Mouse (Mus musculus) MEL (cell line): ENCODE results near the gene Cdhr4. TPM values are rescaled to one million over a fixed set of nuclear protein-coding genes. Genes with fewer than 3 reads are reported as not detected.

Experiments
- DNase-seq: peaks from one replicate; pipeline ENCODE4 v3.0.0; 2011; ENCODE audit warnings: low read depth, low spot score
- H3K27ac ChIP-seq: 2 replicates; pipeline ENCODE4 v1.5.1; 2012; ENCODE audit warnings: low read depth, mild to moderate bottlenecking, control low read depth, low read length, moderate library complexity; ENCODE audit not compliant: control insufficient read depth
- H3K27me3 ChIP-seq, 2 experiments: fragments of 150-350 bp in 1 of 2; sonication (generic) in 1 of 2; 2 replicates each; pipeline ENCODE4 v1.6.1; 2012; ENCODE audit warnings: low read length in 2 of 2, mild to moderate bottlenecking in 2 of 2, improper control_type of control experiment in 1 of 2, moderate library complexity in 1 of 2; ENCODE audit not compliant: insufficient read depth in 2 of 2, control insufficient read depth in 1 of 2
- H3K36me3 ChIP-seq, 2 experiments: 2 replicates each; pipeline ENCODE4 v1.6.1; 2012 to 2014; ENCODE audit warnings: low read length in 2 of 2, improper control_type of control experiment in 1 of 2, inconsistent platforms in 1 of 2, mild to moderate bottlenecking in 1 of 2; ENCODE audit not compliant: insufficient read depth in 2 of 2, control insufficient read depth in 1 of 2
- H3K4me1 ChIP-seq, 2 experiments: fragments of 150-350 bp in 1 of 2; sonication (generic) in 1 of 2; 2 replicates each; pipeline ENCODE4 v1.6.1; 2012; ENCODE audit warnings: low read length in 2 of 2, improper control_type of control experiment in 1 of 2, mild to moderate bottlenecking in 1 of 2; ENCODE audit not compliant: insufficient read depth in 2 of 2, control insufficient read depth in 1 of 2
- H3K4me3 ChIP-seq, 2 experiments: fragments of 150-350 bp in 1 of 2; sonication (generic) in 1 of 2; 2 replicates each; pipeline ENCODE4 v1.5.1; 2012; ENCODE audit warnings: low read depth in 2 of 2, low read length in 2 of 2, mild to moderate bottlenecking in 2 of 2, moderate library complexity in 2 of 2, control low read depth in 1 of 2, improper control_type of control experiment in 1 of 2; ENCODE audit not compliant: control insufficient read depth in 1 of 2, insufficient read depth in 1 of 2
- H3K79me2 ChIP-seq: 2 replicates; pipeline ENCODE4 v1.6.1; 2012; ENCODE audit warnings: mild to moderate bottlenecking, low read length, moderate library complexity; ENCODE audit not compliant: control insufficient read depth, poor library complexity, insufficient read depth
- H3K9ac ChIP-seq: 2 replicates; pipeline ENCODE4 v1.6.1; 2012; ENCODE audit warnings: low read depth, mild to moderate bottlenecking, control low read depth, low read length, moderate library complexity; ENCODE audit not compliant: control insufficient read depth, poor library complexity, severe bottlenecking
- H3K9me3 ChIP-seq: fragments of 150-350 bp; sonication (generic); replicated peaks from 2 replicates; pipeline ENCODE4 v1.6.1; 2012; ENCODE audit warnings: mild to moderate bottlenecking, low read length, improper control_type of control experiment, moderate library complexity; ENCODE audit not compliant: insufficient read depth
- BHLHE40 ChIP-seq: IDR thresholded peaks from 2 replicates; pipeline ENCODE4 v1.6.1; 2012; ENCODE audit warnings: low read depth, mild to moderate bottlenecking, inconsistent platforms, low read length, improper control_type of control experiment, borderline replicate concordance
- CHD1 ChIP-seq: IDR thresholded peaks from 2 replicates; pipeline ENCODE4 v1.6.1; 2012; ENCODE audit warnings: low read depth, mild to moderate bottlenecking, inconsistent platforms, low read length, improper control_type of control experiment
- CHD2 ChIP-seq: IDR thresholded peaks from 2 replicates; pipeline ENCODE4 v1.6.1; 2011; ENCODE audit warnings: low read length, improper control_type of control experiment
- CTCF ChIP-seq, 3 experiments: IDR thresholded peaks in 2 of 3; conservative IDR thresholded peaks in 1 of 3; 2 replicates each; pipeline ENCODE4 v1.5.1; 2011 to 2012; ENCODE audit warnings: low read length in 3 of 3, low read depth in 2 of 3, mild to moderate bottlenecking in 2 of 3, improper control_type of control experiment in 1 of 3, inconsistent platforms in 1 of 3, mixed read lengths in 1 of 3, moderate library complexity in 1 of 3; ENCODE audit not compliant: control insufficient read depth in 1 of 3, insufficient read depth in 1 of 3, poor library complexity in 1 of 3, severe bottlenecking in 1 of 3
- E2F4 ChIP-seq: IDR thresholded peaks from 2 replicates; pipeline ENCODE4 v1.6.1; 2011; ENCODE audit warnings: low read depth, low read length, improper control_type of control experiment, borderline replicate concordance
- EP300 ChIP-seq, 2 experiments: IDR thresholded peaks; 2 replicates each; pipeline ENCODE4 v1.6.1; 2011; ENCODE audit warnings: improper control_type of control experiment in 2 of 2, low read length in 2 of 2, low read depth in 1 of 2, mild to moderate bottlenecking in 1 of 2
- ETS1 ChIP-seq: IDR thresholded peaks from 2 replicates; pipeline ENCODE4 v1.6.1; 2012; ENCODE audit warnings: low read depth, mild to moderate bottlenecking, inconsistent platforms, low read length, improper control_type of control experiment, moderate library complexity
- GABPA ChIP-seq: IDR thresholded peaks from 2 replicates; pipeline ENCODE4 v1.6.1; 2012; ENCODE audit warnings: low read depth, mild to moderate bottlenecking, inconsistent platforms, low read length, improper control_type of control experiment, moderate library complexity
- GATA1 ChIP-seq: IDR thresholded peaks from 2 replicates; pipeline ENCODE4 v1.6.1; 2011; ENCODE audit warnings: low read depth, low read length, improper control_type of control experiment
- HCFC1 ChIP-seq: IDR thresholded peaks from 2 replicates; pipeline ENCODE4 v1.6.1; 2012; ENCODE audit warnings: low read depth, mild to moderate bottlenecking, inconsistent platforms, low read length, improper control_type of control experiment, moderate library complexity
- JUND ChIP-seq: IDR thresholded peaks from 2 replicates; pipeline ENCODE4 v1.6.1; 2011; ENCODE audit warnings: low read depth, mild to moderate bottlenecking, improper control_type of control experiment, low read length
- MAFK ChIP-seq: IDR thresholded peaks from 2 replicates; pipeline ENCODE4 v1.6.1; 2011; ENCODE audit warnings: low read depth, mild to moderate bottlenecking, low read length, improper control_type of control experiment, borderline replicate concordance
- MXI1 ChIP-seq: IDR thresholded peaks from 2 replicates; pipeline ENCODE4 v1.6.1; 2011; ENCODE audit warnings: mild to moderate bottlenecking, low read depth, low read length, improper control_type of control experiment
- POLR2A ChIP-seq, 2 experiments: IDR thresholded peaks; 2 replicates each; pipeline ENCODE4 v1.6.1; 2011 to 2012; ENCODE audit warnings: low read length in 2 of 2, mild to moderate bottlenecking in 2 of 2, control low read depth in 1 of 2, improper control_type of control experiment in 1 of 2, low read depth in 1 of 2, moderate library complexity in 1 of 2; ENCODE audit not compliant: control insufficient read depth in 1 of 2, insufficient read depth in 1 of 2, poor library complexity in 1 of 2
- POLR2AphosphoS5 ChIP-seq: IDR thresholded peaks from 2 replicates; pipeline ENCODE4 v1.6.1; 2012; ENCODE audit warnings: low read depth, borderline replicate concordance, mild to moderate bottlenecking, inconsistent platforms, low read length, moderate library complexity, mixed read lengths
- RAD21 ChIP-seq: IDR thresholded peaks from 2 replicates; pipeline ENCODE4 v1.6.1; 2011; ENCODE audit warnings: mild to moderate bottlenecking, low read depth, low read length, improper control_type of control experiment
- RCOR1 ChIP-seq: IDR thresholded peaks from 2 replicates; pipeline ENCODE4 v1.6.1; 2012; ENCODE audit warnings: low read depth, mild to moderate bottlenecking, inconsistent platforms, low read length, improper control_type of control experiment
- SIN3A ChIP-seq: IDR thresholded peaks from 2 replicates; pipeline ENCODE4 v1.6.1; 2012; ENCODE audit warnings: low read length, improper control_type of control experiment, inconsistent platforms
- TAL1 ChIP-seq: IDR thresholded peaks from 2 replicates; pipeline ENCODE4 v1.6.1; 2012; ENCODE audit warnings: mild to moderate bottlenecking, inconsistent platforms, low read length, moderate library complexity, mixed read lengths
- TCF12 ChIP-seq: IDR thresholded peaks from 2 replicates; pipeline ENCODE4 v1.6.1; 2014; ENCODE audit warnings: low read depth, mild to moderate bottlenecking, inconsistent platforms, low read length, improper control_type of control experiment, moderate library complexity
- USF1 ChIP-seq: IDR thresholded peaks from 2 replicates; pipeline ENCODE4 v1.6.1; 2014; ENCODE audit warnings: low read depth, mild to moderate bottlenecking, inconsistent platforms, low read length, improper control_type of control experiment, moderate library complexity
- ZC3H11A ChIP-seq: IDR thresholded peaks from 2 replicates; pipeline ENCODE4 v1.6.1; 2012; ENCODE audit warnings: low read depth, mild to moderate bottlenecking, inconsistent platforms, low read length, improper control_type of control experiment
- ZKSCAN1 ChIP-seq: IDR thresholded peaks from 2 replicates; pipeline ENCODE4 v1.6.1; 2012; ENCODE audit warnings: low read depth, mild to moderate bottlenecking, inconsistent platforms, low read length, improper control_type of control experiment, moderate library complexity
- polyA plus RNA-seq, 2 experiments: library from polyadenylated mRNA; stranded (reverse) in 1 of 2; unstranded in 1 of 2; fragments of >175 nt in 1 of 2; fragments of >200 nt in 1 of 2; gene quantifications; 2 replicates each; pipeline versions ENCODE4 v1.2.1 to v1.2.4; 2012; ENCODE audit warnings: low replicate concordance in 2 of 2, low read depth in 1 of 2; ENCODE audit not compliant: insufficient read length in 2 of 2, insufficient read depth in 1 of 2, missing spikeins in 1 of 2
- total RNA-seq: library from RNA; depleted of rRNA; stranded (reverse); fragments of 300-350 nt; gene quantifications from 2 replicates; pipeline ENCODE4 v1.2.3, GENCODE M21; 2012

Gene Cdhr4
- total and polyA plus RNA-seq, 3 experiments: 1.5 to 4.4 TPM; not detected in 1

DNA sequence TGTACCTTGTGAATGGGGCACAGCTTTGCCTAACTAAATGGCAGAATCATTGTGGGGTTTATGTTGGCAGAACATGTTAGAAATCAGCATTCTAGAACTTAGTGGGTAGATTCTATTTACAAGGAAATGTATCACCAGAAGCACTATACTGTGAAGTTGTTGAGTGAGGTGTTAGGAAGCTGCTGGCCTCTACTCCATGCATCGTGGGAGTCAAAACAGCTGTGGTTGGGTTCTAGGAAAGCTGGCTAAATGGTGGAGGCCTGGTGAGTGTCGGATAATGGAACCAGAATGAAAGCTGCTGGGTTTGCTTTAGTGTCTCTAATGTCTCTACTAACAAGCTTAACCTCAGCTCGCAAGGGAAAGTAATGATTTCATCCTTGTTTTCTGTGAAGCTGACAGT, 24.8 kb downstream of the Cdhr4 start:
- H3K79me2 ChIP-seq: peaks cover 11% of the 10 kb centered on the region; the same call in 1 of the 2 replicates
- H3K4me1 ChIP-seq: no peaks in the 10 kb centered on the region
- no peaks in the 10 kb centered on the region for H3K9me3 ChIP-seq
- no peak overlapping the region for H3K9ac ChIP-seq
- no peaks in the 10 kb centered on the region for H3K27me3 ChIP-seq
- no peak for DNase-seq
- TF ChIP-seq EP300 (IDR thresholded peaks at IDR 0.05; ENCODE audit: low read depth in 1 of 2, low read length in 2 of 2): no peak
- TF ChIP-seq POLR2A (IDR thresholded peaks at IDR 0.05; ENCODE audit: control insufficient read depth in 1 of 2, insufficient read depth in 1 of 2, low read depth in 1 of 2, low read length in 2 of 2, poor library complexity in 1 of 2): no peak
- TF ChIP-seq SIN3A: no peak
- no peak for TF ChIP-seq RCOR1
- TF ChIP-seq USF1: no peak
- TF ChIP-seq JUND: no peak
- TF ChIP-seq ZC3H11A: no peak
- TF ChIP-seq MXI1: no peak
- H3K27ac ChIP-seq: no peak overlapping the region
- no peak overlapping the region for H3K4me3 ChIP-seq
- H3K36me3 ChIP-seq: peaks cover 0 to 12% of the 10 kb centered on the region in 2 experiments; a peak in 2 of 4 replicates

DNA sequence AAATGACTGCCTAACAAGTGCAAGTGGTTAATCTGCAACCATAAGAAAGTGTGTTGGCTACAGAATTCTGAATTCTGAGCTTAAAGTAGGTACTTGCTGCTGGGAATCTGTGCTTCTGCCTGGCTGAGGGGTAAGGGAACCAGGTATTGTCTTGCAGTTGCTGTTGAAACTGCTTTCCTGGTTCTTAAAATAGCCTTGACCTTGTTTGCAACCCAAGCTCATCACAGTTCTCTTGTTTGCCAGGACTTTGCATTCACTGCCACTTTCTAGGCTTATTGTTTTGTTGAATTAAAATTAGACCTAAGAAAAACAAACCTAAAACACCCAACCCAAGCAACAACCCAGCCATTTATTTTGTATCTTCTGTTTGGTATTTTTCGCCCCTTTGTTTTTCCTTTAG, 28.4 kb downstream of the Cdhr4 start:
- Histone ChIP-seq H3K4me3 (no peak overlapping the region), H3K27me3 (no peaks in the 10 kb centered on the region), H3K9ac (no peak overlapping the region), H3K36me3 (peaks cover 0 to 11% of the 10 kb centered on the region in 2 experiments; a peak in 2 of 4 replicates), H3K9me3 (no peaks in the 10 kb centered on the region), H3K79me2 (peaks cover 11% of the 10 kb centered on the region; the same call in 1 of the 2 replicates)
- TF ChIP-seq RAD21 (no peak), HCFC1 (no peak), E2F4 (no peak), JUND (no peak), ZKSCAN1 (no peak), MAFK (no peak), TCF12 (no peak), ETS1 (no peak), TAL1 (no peak), CHD2 (no peak), POLR2AphosphoS5 (no peak), ZC3H11A (no peak), CHD1 (no peak), GATA1 (no peak), BHLHE40 (no peak), GABPA (no peak), CTCF (IDR thresholded peaks at IDR 0.05 in 2 of 3, conservative IDR thresholded peaks at IDR 0.05 in 1 of 3; ENCODE audit: control insufficient read depth in 1 of 3, insufficient read depth in 1 of 3, low read depth in 2 of 3, low read length in 3 of 3, poor library complexity in 1 of 3, severe bottlenecking in 1 of 3) (no peak), SIN3A (no peak)
- TF ChIP-seq, all 39 proteins: peak for 0
- Histone ChIP-seq H3K4me1 (no peaks in the 10 kb centered on the region), H3K27ac (no peak overlapping the region)
- DNase-seq: no peak
